Mouse (Mus musculus): ENCODE results near the gene Map2k4. TPM values are rescaled to one million over a fixed set of nuclear protein-coding genes. Genes with fewer than 3 reads are reported as not detected.

The Map2k4 gene
- polyA plus RNA-seq, 1 experiment from 2014 or later = 61.0 TPM

MicroRNAs within 50 kb of the gene (microRNA counts, 519-probe panel; counts per million panel counts)
- 19.7 counts per million for microRNA mmu-miR-744

Small RNA genes within 50 kb of the gene (microRNA-seq; reads per million reads assigned to microRNA genes)
- 7,326 reads per million, percentile 93 among the genes with 10 or more reads in this experiment for gene Mir744

Other genes with a start within 250 kb of the Map2k4 start
- gene Zkscan6, start 18.9 kb upstream of the Map2k4 start, polyA plus RNA-seq (2015; fragmentation: Nextera tagmentation; extraction: Ambion mirVana) = 15.5 and 15.8 TPM in 2 replicates